Mouse (Mus musculus) megakaryocyte, adult 5-6 weeks (primary cell): ENCODE data around the gene Acaa1b. TPM values are rescaled to one million over a fixed set of nuclear protein-coding genes. Genes with fewer than 3 reads are reported as not detected.

ENCODE experiments used
- total RNA-seq, 2 experiments: library from RNA; stranded (forward) in 1 of 2; stranded (reverse) in 1 of 2; fragments of 153-499, 151-499 nt in 1 of 2; fragments of 221-1000, 200-1000 nt in 1 of 2; gene quantifications; 2 replicates each; pipeline versions ENCODE4 v1.2.3 to v1.2.4; 2015 to 2017

The Acaa1b gene
- total RNA-seq, 2 experiments from 2014 or later = 0.78 TPM; not detected in 1

Other genes with a start within 250 kb of the Acaa1b start
- 17.3 and 17.8 TPM in 2 replicates for gene Ctdspl, start 230.6 kb downstream of the Acaa1b start, total RNA-seq (2015)
- 8.5 and 9.8 TPM in 2 replicates for gene Ctdspl, start 230.6 kb downstream of the Acaa1b start, total RNA-seq (2017)
- gene Vill, start 104.3 kb downstream of the Acaa1b start, total RNA-seq (2015) = 17.0 and 22.8 TPM in 2 replicates
- 69.9 and 92.7 TPM in 2 replicates for gene Vill, start 104.3 kb downstream of the Acaa1b start, total RNA-seq (2017)
- gene Plcd1, start 63.6 kb downstream of the Acaa1b start, total RNA-seq (2015) = 0.16 and 0.87 TPM in 2 replicates
- 0.26 and 0.53 TPM in 2 replicates for gene Plcd1, start 63.6 kb downstream of the Acaa1b start, total RNA-seq (2017)
- not detected in 2 replicates for gene Dlec1, start 54.6 kb downstream of the Acaa1b start, total RNA-seq (2015)
- gene Dlec1, start 54.6 kb downstream of the Acaa1b start, total RNA-seq (2017) = not detected in 2 replicates
- not detected in 2 replicates for gene Gm47289, start 2.1 kb upstream of the Acaa1b start, total RNA-seq (2015)
- not detected in 2 replicates for gene Gm47289, start 2.1 kb upstream of the Acaa1b start, total RNA-seq (2017)
- not detected in 2 replicates for gene Slc22a13, start 52.0 kb upstream of the Acaa1b start, total RNA-seq (2015)
- not detected in 2 replicates for gene Slc22a13, start 52.0 kb upstream of the Acaa1b start, total RNA-seq (2017)
- 14.3 and 16.8 TPM in 2 replicates for gene Oxsr1, start 165.3 kb upstream of the Acaa1b start, total RNA-seq (2015)
- gene Oxsr1, start 165.3 kb upstream of the Acaa1b start, total RNA-seq (2017) = 35.1 and 36.9 TPM in 2 replicates
- 31.9 and 37.2 TPM in 2 replicates for gene Acaa1a, start 182.6 kb upstream of the Acaa1b start, total RNA-seq (2015)
- 27.4 and 32.5 TPM in 2 replicates for gene Acaa1a, start 182.6 kb upstream of the Acaa1b start, total RNA-seq (2017)
- gene Myd88, start 184.3 kb upstream of the Acaa1b start, total RNA-seq (2015) = 91.9 and 92.2 TPM in 2 replicates
- 61.1 and 62.7 TPM in 2 replicates for gene Myd88, start 184.3 kb upstream of the Acaa1b start, total RNA-seq (2017)
- gene Xylb, start 200.3 kb upstream of the Acaa1b start, total RNA-seq (2015) = 0.60 and 1.7 TPM in 2 replicates
- 0.89 and 1.9 TPM in 2 replicates for gene Xylb, start 200.3 kb upstream of the Acaa1b start, total RNA-seq (2017)
- not detected in 2 replicates for gene Slc22a14, start 208.5 kb upstream of the Acaa1b start, total RNA-seq (2015)
- not detected in 2 replicates for gene Slc22a14, start 208.5 kb upstream of the Acaa1b start, total RNA-seq (2017)
- 1.1 and 1.7 TPM in 2 replicates for gene Acvr2b, start 245.0 kb upstream of the Acaa1b start, total RNA-seq (2015)
- gene Acvr2b, start 245.0 kb upstream of the Acaa1b start, total RNA-seq (2017) = 0.37 and 0.57 TPM in 2 replicates